Mouse (Mus musculus): ENCODE measurements at regions not wholly inside any gene's neighbourhood (a gene's known extent, or its start where the extent isn't known, plus 50 kb on each side); places are given as distances from the start of the nearest gene placed in this dataset.

DNA sequence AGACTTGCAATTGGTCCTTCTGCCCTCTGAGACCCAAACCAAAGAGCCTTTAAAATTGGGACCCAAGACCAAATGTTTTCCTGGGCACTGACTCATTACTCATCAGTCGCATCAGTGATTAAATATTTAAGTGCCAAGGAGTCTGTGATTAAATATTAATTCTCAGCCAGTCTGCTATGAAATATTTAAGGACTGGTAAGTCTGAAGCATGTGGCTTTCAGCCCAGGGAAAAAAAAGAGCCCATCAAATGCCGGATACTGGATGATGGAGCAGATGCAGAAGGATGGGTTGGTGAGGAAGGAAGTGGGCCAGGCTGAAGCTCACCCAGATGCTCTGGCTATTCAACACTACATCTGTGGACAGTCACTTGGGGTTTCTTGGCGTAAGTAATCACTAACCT is 192.0 kb downstream of the Mycn start:
- TF ChIP-seq GATA1 (IDR thresholded peaks at IDR 0.05; ENCODE audit: low read length) (no peak), TAL1 (IDR thresholded peaks at IDR 0.05; ENCODE audit: low read length) (no peak)
